Mouse (Mus musculus): ENCODE results near the gene Numbl. TPM values are rescaled to one million over a fixed set of nuclear protein-coding genes. Genes with fewer than 3 reads are reported as not detected.
"Not testable (repeated sequence)": the region's sequence is repeated elsewhere in the genome, so short reads cannot be mapped to it uniquely, and the experiment has no call there.

Gene Numbl
- polyA plus RNA-seq, 1 experiment from 2014 or later = 12.6 TPM

- Histone ChIP-seq H3K9ac (ENCODE audit: low read depth, low read length) (no peak overlapping the region), H3K27me3 (ENCODE audit: insufficient read depth, low read length) (no peaks in the 10 kb centered on the region), H3K4me1 (replicated peaks; ENCODE audit: insufficient read depth, low read length) (no peaks in the 10 kb centered on the region), H3K4me3 (replicated peaks; ENCODE audit: low read depth, low read length) (no peak overlapping the region), H3K36me3 (ENCODE audit: insufficient read depth, low read length) (peaks cover 33% of the 10 kb centered on the region; the same call in 1 of the 2 replicates), H3K4me2 (ENCODE audit: low read length) (no peak overlapping the region), H3K27ac (no peak overlapping the region), H3K9me3 (replicated peaks; ENCODE audit: low read length) (no peaks in the 10 kb centered on the region)
- ATAC-seq (replicated peaks; ENCODE audit: low FRiP score, low read depth) (no peak), DNase-seq (ENCODE audit: low spot score) (peak; percentile 9)
- TF ChIP-seq CTCF (IDR thresholded peaks at IDR 0.05; ENCODE audit: low read depth) = no peak
- 34% methylated on average over 8 of the region's 8 CpGs for WGBS
Measured at GRCm38 (mm10) chr7:27243211-27243610, 15.0 kb upstream of the Numbl start.

- peak; percentile 51 for TF ChIP-seq CTCF (IDR thresholded peaks at IDR 0.05; ENCODE audit: low read depth)
- 91% methylated on average over 2 of the region's 2 CpGs for WGBS
Measured at GRCm38 (mm10) chr7:27244088-27244487, 14.1 kb upstream of the Numbl start.

GRCm38 (mm10) chr7:27249146-27249545, 9.1 kb upstream of the Numbl start:
- ATAC-seq (replicated peaks; ENCODE audit: low FRiP score, low read depth) (no peak), DNase-seq (ENCODE audit: low spot score) (peak; percentile 40)
- WGBS = 91% methylated on average over 2 of the region's 2 CpGs
- no peaks in the 10 kb centered on the region for H3K4me1 ChIP-seq (replicated peaks; ENCODE audit: insufficient read depth, low read length)
- H3K4me2 ChIP-seq (ENCODE audit: low read length) = no peak overlapping the region
- H3K4me3 ChIP-seq (replicated peaks; ENCODE audit: low read depth, low read length) = no peak overlapping the region
- no peaks in the 10 kb centered on the region for H3K27me3 ChIP-seq (ENCODE audit: insufficient read depth, low read length)
- no peak overlapping the region for H3K9ac ChIP-seq (ENCODE audit: low read depth, low read length)
- no peak overlapping the region for H3K27ac ChIP-seq
- TF ChIP-seq CTCF (IDR thresholded peaks at IDR 0.05; ENCODE audit: low read depth) = peak; percentile 69
- peaks cover 18% of the 10 kb centered on the region; the same call in 1 of the 2 replicates for H3K36me3 ChIP-seq (ENCODE audit: insufficient read depth, low read length)
- no peaks in the 10 kb centered on the region for H3K9me3 ChIP-seq (replicated peaks; ENCODE audit: low read length)

More at GRCm38 (mm10) chr7:27244088-27244487, 14.1 kb upstream of the Numbl start:
- H3K36me3 ChIP-seq (ENCODE audit: insufficient read depth, low read length) = peaks cover 33% of the 10 kb centered on the region; the same call in 1 of the 2 replicates
- not testable (repeated sequence) for H3K4me1 ChIP-seq (replicated peaks; ENCODE audit: insufficient read depth, low read length); DNase-seq (ENCODE audit: low spot score); H3K4me2 ChIP-seq (ENCODE audit: low read length); H3K27me3 ChIP-seq (ENCODE audit: insufficient read depth, low read length); H3K9me3 ChIP-seq (replicated peaks; ENCODE audit: low read length); H3K4me3 ChIP-seq (replicated peaks; ENCODE audit: low read depth, low read length); ATAC-seq (replicated peaks; ENCODE audit: low FRiP score, low read depth); H3K27ac ChIP-seq; H3K9ac ChIP-seq (ENCODE audit: low read depth, low read length)

- no peak for DNase-seq (ENCODE audit: low spot score)
Measured at GRCm38 (mm10) chr7:27249928-27250327, 8.3 kb upstream of the Numbl start.

GRCm38 (mm10) chr7:27251946-27252345, 6.3 kb upstream of the Numbl start:
- H3K4me3 ChIP-seq (replicated peaks; ENCODE audit: low read depth, low read length) = no peak overlapping the region
- no peak overlapping the region for H3K9ac ChIP-seq (ENCODE audit: low read depth, low read length)
- no peaks in the 10 kb centered on the region for H3K9me3 ChIP-seq (replicated peaks; ENCODE audit: low read length)
- no peak for TF ChIP-seq CTCF (IDR thresholded peaks at IDR 0.05; ENCODE audit: low read depth)
- 76% methylated on average over 6 of the region's 6 CpGs for WGBS
- no peaks in the 10 kb centered on the region for H3K27me3 ChIP-seq (ENCODE audit: insufficient read depth, low read length)
- no peak overlapping the region for H3K27ac ChIP-seq
- peaks cover 8% of the 10 kb centered on the region; the same call in 1 of the 2 replicates for H3K36me3 ChIP-seq (ENCODE audit: insufficient read depth, low read length)
- ATAC-seq (replicated peaks; ENCODE audit: low FRiP score, low read depth) (no peak), DNase-seq (ENCODE audit: low spot score) (no peak)
- 0 out of 2 replicates have a peak, but pooled peaks cover 1% of the 10 kb centered on the region for H3K4me1 ChIP-seq (replicated peaks; ENCODE audit: insufficient read depth, low read length)
- H3K4me2 ChIP-seq (ENCODE audit: low read length) = no peak overlapping the region

More at GRCm38 (mm10) chr7:27249928-27250327, 8.3 kb upstream of the Numbl start:
- H3K4me1 ChIP-seq (replicated peaks; ENCODE audit: insufficient read depth, low read length) = no peaks in the 10 kb centered on the region
- no peak for ATAC-seq (replicated peaks; ENCODE audit: low FRiP score, low read depth)
- H3K27me3 ChIP-seq (ENCODE audit: insufficient read depth, low read length) = no peaks in the 10 kb centered on the region
- WGBS = 74% methylated on average over 5 of the region's 5 CpGs
- H3K27ac ChIP-seq = no peak overlapping the region
- no peak overlapping the region for H3K4me3 ChIP-seq (replicated peaks; ENCODE audit: low read depth, low read length)
- no peak overlapping the region for H3K9ac ChIP-seq (ENCODE audit: low read depth, low read length)
- peaks cover 18% of the 10 kb centered on the region; the same call in 1 of the 2 replicates for H3K36me3 ChIP-seq (ENCODE audit: insufficient read depth, low read length)
- TF ChIP-seq CTCF (IDR thresholded peaks at IDR 0.05; ENCODE audit: low read depth) = no peak
- no peaks in the 10 kb centered on the region for H3K9me3 ChIP-seq (replicated peaks; ENCODE audit: low read length)
- H3K4me2 ChIP-seq (ENCODE audit: low read length) = no peak overlapping the region

- no peak overlapping the region for H3K4me3 ChIP-seq (replicated peaks; ENCODE audit: low read depth, low read length)
- no peaks in the 10 kb centered on the region for H3K27me3 ChIP-seq (ENCODE audit: insufficient read depth, low read length)
- 0 out of 2 replicates have a peak, but pooled peaks cover 5% of the 10 kb centered on the region for H3K36me3 ChIP-seq (ENCODE audit: insufficient read depth, low read length)
- peaks cover 9% of the 10 kb centered on the region; the same call in 1 of the 2 replicates for H3K4me1 ChIP-seq (replicated peaks; ENCODE audit: insufficient read depth, low read length)
- no peaks in the 10 kb centered on the region for H3K9me3 ChIP-seq (replicated peaks; ENCODE audit: low read length)
- no peak overlapping the region for H3K27ac ChIP-seq
- TF ChIP-seq CTCF (IDR thresholded peaks at IDR 0.05; ENCODE audit: low read depth) = peak; percentile 63
- no peak overlapping the region for H3K9ac ChIP-seq (ENCODE audit: low read depth, low read length)
- H3K4me2 ChIP-seq (ENCODE audit: low read length) = no peak overlapping the region
- no peak for DNase-seq (ENCODE audit: low spot score)
- ATAC-seq (replicated peaks; ENCODE audit: low FRiP score, low read depth) = 0 out of 2 replicates have a peak, but pooled peaks have one; percentile 2
- WGBS = 60% methylated on average over 3 of the region's 3 CpGs
Measured at GRCm38 (mm10) chr7:27255721-27256120, 2.5 kb upstream of the Numbl start.

All from kidney, postnatal 0 days (tissue).